Mouse (Mus musculus) bone marrow, adult 2 months (tissue): Measurements from ENCODE around the gene Kif5c. TPM values are rescaled to one million over a fixed set of nuclear protein-coding genes. Genes with fewer than 3 reads are reported as not detected.

Experiments used
- H3K27ac ChIP-seq: fragments of 200-500 bp; 2 replicates; pipeline ENCODE4 v1.5.1; 2012; ENCODE audit warnings: low read depth, mild to moderate bottlenecking, control low read depth, inconsistent platforms, low read length; ENCODE audit not compliant: control insufficient read depth, poor library complexity, insufficient read depth
- H3K4me1 ChIP-seq: fragments of 200-500 bp; 2 replicates; pipeline ENCODE4 v1.6.1; 2011; ENCODE audit warnings: low read length; ENCODE audit not compliant: control insufficient read depth, insufficient read depth
- H3K4me3 ChIP-seq: fragments of 200-500 bp; replicated peaks from 2 replicates; pipeline ENCODE3; 2011; ENCODE audit warnings: mild to moderate bottlenecking, low read depth, low read length, control low read depth; ENCODE audit not compliant: control insufficient read depth
- CTCF ChIP-seq: fragments of 200-500 bp; IDR thresholded peaks from 2 replicates; pipeline ENCODE4 v1.5.1; 2011; ENCODE audit warnings: low read length, control low read depth; ENCODE audit not compliant: control insufficient read depth, insufficient read depth
- POLR2A ChIP-seq: fragments of 200-500 bp; IDR thresholded peaks from 2 replicates; pipeline ENCODE4 v1.6.1; 2011; ENCODE audit warnings: low read depth, mild to moderate bottlenecking, control low read depth, low read length, borderline replicate concordance; ENCODE audit not compliant: control insufficient read depth
- WGBS: fragments of 180-500 bp; shearing (Covaris S2); methylation state at CpG from one replicate; pipeline ENCODE4 v1.1.7; 2018; 5-methylcytosine and 5-hydroxymethylcytosine counted together
- polyA plus RNA-seq: library from polyadenylated mRNA; stranded (reverse); fragments of >200 nt; gene quantifications from 2 replicates; pipeline ENCODE4 v1.2.4, GENCODE M21; 2011; ENCODE audit warnings: low replicate concordance; ENCODE audit not compliant: missing spikeins, insufficient read depth, insufficient read length

Kif5c gene
- polyA plus RNA-seq, 1 experiment = 0.50 TPM

- H3K4me3 ChIP-seq = no peak overlapping the region
- TF ChIP-seq CTCF (no peak), POLR2A (no peak)
Observed at GRCm38 (mm10) chr2:49633231-49633630, 14.1 kb downstream of the Kif5c start.

GRCm38 (mm10) chr2:49642761-49643160, 23.7 kb downstream of the Kif5c start:
- no peak overlapping the region for H3K4me3 ChIP-seq
- TF ChIP-seq POLR2A = no peak
- TF ChIP-seq CTCF = no peak
- H3K27ac ChIP-seq = no peak overlapping the region
- WGBS = 74% methylated on average over 3 of the region's 3 CpGs
- H3K4me1 ChIP-seq = no peaks in the 10 kb centered on the region

More at GRCm38 (mm10) chr2:49633231-49633630, 14.1 kb downstream of the Kif5c start:
- Histone ChIP-seq H3K4me1 (no peaks in the 10 kb centered on the region), H3K27ac (no peak overlapping the region)
- 84% methylated on average over 9 of the region's 9 CpGs for WGBS

GRCm38 (mm10) chr2:49643756-49644155, 24.7 kb downstream of the Kif5c start:
- 82% methylated on average over 8 of the region's 8 CpGs for WGBS
- Histone ChIP-seq H3K27ac (no peak overlapping the region), H3K4me3 (no peak overlapping the region), H3K4me1 (no peaks in the 10 kb centered on the region)
- TF ChIP-seq POLR2A (no peak), CTCF (no peak)

GRCm38 (mm10) chr2:49647591-49647990, 28.5 kb downstream of the Kif5c start:
- 89% methylated on average over 6 of the region's 6 CpGs for WGBS
- TF ChIP-seq POLR2A = no peak
- TF ChIP-seq CTCF = no peak
- H3K4me1 ChIP-seq = no peaks in the 10 kb centered on the region
- no peak overlapping the region for H3K4me3 ChIP-seq
- no peak overlapping the region for H3K27ac ChIP-seq

GRCm38 (mm10) chr2:49648344-49648743, 29.2 kb downstream of the Kif5c start:
- 61% methylated on average over 9 of the region's 9 CpGs for WGBS
- Histone ChIP-seq H3K4me3 (no peak overlapping the region), H3K27ac (no peak overlapping the region), H3K4me1 (no peaks in the 10 kb centered on the region)
- TF ChIP-seq POLR2A (no peak), CTCF (no peak)

GRCm38 (mm10) chr2:49648806-49649205, 29.7 kb downstream of the Kif5c start:
- 82% methylated on average over 6 of the region's 6 CpGs for WGBS
- Histone ChIP-seq H3K4me3 (no peak overlapping the region), H3K4me1 (no peaks in the 10 kb centered on the region), H3K27ac (no peak overlapping the region)
- TF ChIP-seq CTCF (no peak), POLR2A (no peak)

GRCm38 (mm10) chr2:49649211-49649610, 30.1 kb downstream of the Kif5c start:
- H3K4me1 ChIP-seq = no peaks in the 10 kb centered on the region
- WGBS = 81% methylated on average over 10 of the region's 10 CpGs
- H3K4me3 ChIP-seq = no peak overlapping the region
- no peak overlapping the region for H3K27ac ChIP-seq
- TF ChIP-seq CTCF = no peak
- TF ChIP-seq POLR2A = no peak

GRCm38 (mm10) chr2:49651737-49652136, 32.6 kb downstream of the Kif5c start:
- Histone ChIP-seq H3K4me3 (no peak overlapping the region), H3K27ac (no peak overlapping the region), H3K4me1 (no peaks in the 10 kb centered on the region)
- TF ChIP-seq CTCF (no peak), POLR2A (no peak)
- WGBS = 88% methylated on average over 1 of the region's 1 CpGs

GRCm38 (mm10) chr2:49654606-49655005, 35.5 kb downstream of the Kif5c start:
- Histone ChIP-seq H3K4me1 (no peaks in the 10 kb centered on the region; the same call in 1 of the 2 replicates), H3K4me3 (no peak overlapping the region), H3K27ac (no peak overlapping the region)
- WGBS = 57% methylated on average over 10 of the region's 10 CpGs
- TF ChIP-seq CTCF (no peak), POLR2A (no peak)
